Mouse (Mus musculus) limb, embryonic 15.5 days (tissue): Measurements from ENCODE around the gene Riox1. TPM values are rescaled to one million over a fixed set of nuclear protein-coding genes. Genes with fewer than 3 reads are reported as not detected.
"Not testable (repeated sequence)": the region's sequence is repeated elsewhere in the genome, so short reads cannot be mapped to it uniquely, and the experiment has no call there.

Experiments
- ATAC-seq: fragments of 200-750 bp; cut with Nextera tagmentation; 2 replicates; pipeline ENCODE4 v1.8.0; 2017; ENCODE audit warnings: low read depth, moderate TSS enrichment; ENCODE audit not compliant: insufficient number of reproducible peaks, low FRiP score, low TSS enrichment
- H3K27ac ChIP-seq: fragments of 300-500 bp; sonication (generic); 2 replicates; pipeline ENCODE4 v1.5.1; 2015; ENCODE audit warnings: moderate library complexity, mild to moderate bottlenecking, inconsistent platforms
- H3K27me3 ChIP-seq: fragments of 300-500 bp; sonication (generic); 2 replicates; pipeline ENCODE4 v1.6.1; 2015; ENCODE audit warnings: inconsistent platforms
- H3K36me3 ChIP-seq: fragments of 300-500 bp; sonication (generic); 2 replicates; pipeline ENCODE4 v1.6.1; 2015; ENCODE audit warnings: inconsistent platforms
- H3K4me1 ChIP-seq: fragments of 300-500 bp; sonication (generic); 2 replicates; pipeline ENCODE4 v1.6.1; 2015; ENCODE audit warnings: inconsistent platforms
- H3K4me2 ChIP-seq: fragments of 300-500 bp; sonication (generic); 2 replicates; pipeline ENCODE4 v1.6.1; 2015; ENCODE audit warnings: mild to moderate bottlenecking, inconsistent platforms
- H3K4me3 ChIP-seq: fragments of 300-500 bp; sonication (generic); 2 replicates; pipeline ENCODE4 v1.5.1; 2015; ENCODE audit warnings: mild to moderate bottlenecking, inconsistent platforms
- H3K9ac ChIP-seq: fragments of 300-500 bp; sonication (generic); 2 replicates; pipeline ENCODE4 v1.6.1; 2015; ENCODE audit warnings: inconsistent platforms
- H3K9me3 ChIP-seq: fragments of 300-500 bp; sonication (generic); 2 replicates; pipeline ENCODE4 v1.6.1; 2016; ENCODE audit warnings: inconsistent platforms
- WGBS: fragments of 180-500 bp; shearing (Covaris S2); methylation state at CpG from one replicate; pipeline ENCODE4 v1.1.7; 2015; 5-methylcytosine and 5-hydroxymethylcytosine counted together
- polyA plus RNA-seq: library from polyadenylated mRNA; unstranded; fragments of >200 nt; fragmentation: Nextera tagmentation; extraction: Ambion mirVana; gene quantifications from 2 replicates; pipeline ENCODE4 v1.2.1, GENCODE M21; 2015

The Riox1 gene
- polyA plus RNA-seq, 1 experiment from 2014 or later, result 11.2 TPM

DNA sequence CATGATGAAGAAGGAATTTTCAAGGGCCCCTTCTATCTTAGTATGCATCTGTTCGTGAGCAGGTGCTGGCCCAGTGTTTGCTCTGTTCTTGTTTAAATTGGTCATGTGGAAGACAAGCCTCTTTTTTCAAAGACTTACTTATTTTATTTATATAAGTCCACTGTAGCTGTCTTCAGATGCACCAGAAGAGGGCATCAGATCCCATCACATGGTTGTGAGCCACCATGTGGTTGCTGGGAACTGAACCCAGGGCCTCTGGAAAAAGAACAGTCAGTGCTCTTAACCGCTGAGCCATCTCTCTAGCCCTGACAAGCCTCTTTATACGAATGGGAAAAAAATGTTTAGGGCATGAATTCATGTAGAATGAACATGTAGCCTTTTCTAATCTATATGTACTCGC is 39.0 kb downstream of the Riox1 start:
- H3K27ac ChIP-seq, result no peak overlapping the region
- no peak overlapping the region for H3K9ac ChIP-seq
- no peak overlapping the region for H3K4me2 ChIP-seq
- 95% methylated on average over 4 of the region's 4 CpGs for WGBS
- H3K36me3 ChIP-seq, result 0 out of 2 replicates have a peak, but pooled peaks cover 7% of the 10 kb centered on the region
- peaks cover 5% of the 10 kb centered on the region for H3K4me1 ChIP-seq
- no peak for ATAC-seq
- H3K27me3 ChIP-seq, result no peaks in the 10 kb centered on the region
- H3K4me3 ChIP-seq, result no peak overlapping the region
- H3K9me3 ChIP-seq, result no peaks in the 10 kb centered on the region

DNA sequence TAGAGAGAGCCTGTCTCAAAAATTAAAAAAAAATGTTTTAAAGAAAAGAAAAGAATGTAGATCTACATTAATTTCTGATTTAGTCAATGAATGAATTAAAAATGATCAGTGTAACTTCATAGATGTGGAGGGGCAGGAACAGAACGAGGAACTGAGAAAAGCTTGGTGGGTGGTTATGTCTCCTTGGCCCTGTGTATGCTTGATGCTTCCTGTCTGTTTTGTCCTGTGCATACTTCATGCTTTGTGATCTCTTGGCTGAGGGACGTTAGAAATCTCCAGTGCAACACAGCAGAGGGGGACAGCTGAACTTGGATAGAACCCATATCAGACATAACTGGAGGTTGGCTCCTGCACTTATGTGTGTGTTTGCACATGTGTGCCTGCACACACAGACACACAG is 46.8 kb downstream of the Riox1 start:
- H3K27ac ChIP-seq, result no peak overlapping the region
- no peak for ATAC-seq
- no peak overlapping the region for H3K4me3 ChIP-seq
- 0 out of 2 replicates have a peak, but pooled peaks cover 4% of the 10 kb centered on the region for H3K4me1 ChIP-seq
- no peak overlapping the region for H3K4me2 ChIP-seq
- H3K36me3 ChIP-seq, result 0 out of 2 replicates have a peak, but pooled peaks cover 4% of the 10 kb centered on the region
- no peak overlapping the region for H3K9ac ChIP-seq
- H3K27me3 ChIP-seq, result no peaks in the 10 kb centered on the region
- WGBS, result 62% methylated on average over 2 of the region's 2 CpGs
- no peaks in the 10 kb centered on the region for H3K9me3 ChIP-seq

DNA sequence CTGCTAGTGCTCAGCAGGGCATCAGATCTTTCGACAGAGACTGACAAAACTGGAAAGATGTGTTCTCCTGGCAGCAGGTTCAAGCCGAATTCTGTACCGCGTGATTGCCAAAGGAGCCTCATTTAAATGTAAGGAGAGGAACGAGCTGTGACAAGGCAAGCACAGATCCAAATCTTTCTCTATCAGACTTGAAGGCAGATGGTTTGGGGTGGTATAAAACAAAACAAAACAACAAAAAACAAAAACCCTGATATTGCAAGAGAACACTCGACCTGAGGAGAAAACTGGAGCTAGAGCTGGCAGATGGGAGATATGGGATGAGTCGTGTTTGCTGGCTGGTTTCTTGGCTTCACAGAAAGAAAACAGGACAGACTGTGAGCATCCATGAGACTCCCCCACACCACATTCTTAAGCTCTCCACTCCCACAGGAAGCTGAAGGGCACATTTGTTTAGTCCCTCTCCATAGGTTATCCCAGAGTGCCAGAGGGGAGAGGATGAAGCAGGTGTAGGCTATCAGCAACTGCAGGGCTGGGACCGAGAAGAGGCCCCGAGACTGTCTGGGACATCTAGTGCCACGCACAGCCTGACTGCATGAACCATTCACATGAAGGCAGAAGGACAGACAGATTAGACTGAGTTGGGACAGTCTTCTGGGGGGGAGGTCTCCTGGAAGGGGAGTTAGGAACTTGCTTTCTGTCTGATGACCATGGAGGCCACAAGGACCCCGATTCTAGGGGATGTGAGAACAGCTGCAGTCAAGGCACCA is 48.1 kb downstream of the Riox1 start:
- peak overlapping the region; percentile 69 for H3K27ac ChIP-seq
- H3K4me2 ChIP-seq, result no peak overlapping the region
- no peaks in the 10 kb centered on the region for H3K27me3 ChIP-seq
- H3K36me3 ChIP-seq, result no peaks in the 10 kb centered on the region
- H3K9ac ChIP-seq, result no peak overlapping the region
- no peak overlapping the region for H3K4me3 ChIP-seq
- H3K4me1 ChIP-seq, result 0 out of 2 replicates have a peak, but pooled peaks cover 4% of the 10 kb centered on the region
- 63% methylated on average over 11 of the region's 11 CpGs for WGBS
- no peaks in the 10 kb centered on the region for H3K9me3 ChIP-seq
- no peak for ATAC-seq

DNA sequence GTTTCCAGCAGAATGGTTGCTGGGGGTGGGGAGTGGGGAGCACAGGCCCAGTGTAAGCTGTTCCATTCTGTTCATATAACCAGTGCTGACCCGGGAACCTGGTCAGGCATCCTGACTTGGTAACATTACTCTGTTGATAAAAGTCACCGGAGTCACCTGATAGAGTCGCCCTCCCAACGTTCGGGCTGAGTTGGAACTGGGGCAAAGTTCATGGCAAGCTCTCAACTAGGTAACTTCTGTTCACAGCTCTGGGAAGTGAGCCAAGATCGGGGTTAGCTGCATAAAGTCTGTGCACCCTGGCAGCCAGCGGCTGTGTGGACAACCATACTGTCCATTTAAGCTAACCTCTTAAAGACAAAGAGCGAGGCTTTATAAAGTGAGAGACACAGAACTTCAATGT is 48.8 kb downstream of the Riox1 start:
- ATAC-seq, H3K4me1 ChIP-seq, H3K27ac ChIP-seq, H3K4me2 ChIP-seq, H3K9me3 ChIP-seq, H3K36me3 ChIP-seq, H3K9ac ChIP-seq, H3K27me3 ChIP-seq, H3K4me3 ChIP-seq: not testable (repeated sequence)
- WGBS, result 49% methylated on average over 8 of the region's 8 CpGs

DNA sequence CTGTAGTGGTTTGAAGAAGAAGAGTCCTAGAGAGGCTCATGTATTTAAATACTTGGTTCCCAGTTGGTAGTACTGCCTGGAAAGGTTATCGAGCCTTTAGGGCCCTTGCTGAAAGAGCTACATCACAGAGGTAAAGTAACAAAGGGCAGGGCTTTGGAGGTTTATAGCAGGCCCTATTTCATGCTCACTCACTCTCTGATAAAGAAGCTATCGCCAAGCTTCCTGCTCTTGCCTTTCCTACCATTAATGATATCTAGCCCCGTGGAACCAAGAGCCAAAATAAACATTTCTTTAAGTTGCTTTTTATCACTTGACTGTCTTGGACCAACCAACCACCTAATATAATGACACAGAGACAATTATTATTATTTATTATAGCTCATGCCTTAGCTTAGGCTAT is 50.0 kb downstream of the Riox1 start:
- Histone ChIP-seq H3K27ac (no peak overlapping the region), H3K4me2 (no peak overlapping the region), H3K9ac (no peak overlapping the region), H3K27me3 (no peaks in the 10 kb centered on the region), H3K4me1 (0 out of 2 replicates have a peak, but pooled peaks cover 4% of the 10 kb centered on the region), H3K36me3 (no peaks in the 10 kb centered on the region), H3K4me3 (no peak overlapping the region), H3K9me3 (no peaks in the 10 kb centered on the region)
- 69% methylated on average over 3 of the region's 3 CpGs for WGBS
- no peak for ATAC-seq

Other genes starting within 250 kb of the Riox1 start
- 4.9 and 5.9 TPM in 2 replicates for gene Papln, start 187.0 kb upstream of the Riox1 start, polyA plus RNA-seq
- gene Numb, start 28.7 kb upstream of the Riox1 start, polyA plus RNA-seq, result 36.6 and 37.5 TPM in 2 replicates
- not detected in 2 replicates for gene Heatr4, start 34.2 kb downstream of the Riox1 start, polyA plus RNA-seq
- 26.1 and 26.5 TPM in 2 replicates for gene Acot2, start 37.3 kb downstream of the Riox1 start, polyA plus RNA-seq
- gene Acot1, start 58.9 kb downstream of the Riox1 start, polyA plus RNA-seq, result 58.3 and 59.5 TPM in 2 replicates
- 0.17 and 0.37 TPM in 2 replicates for gene Acot4, start 87.8 kb downstream of the Riox1 start, polyA plus RNA-seq
- gene Gm49366, start 88.3 kb downstream of the Riox1 start, polyA plus RNA-seq, result not detected in 2 replicates
- not detected in 2 replicates for gene Acot3, start 101.5 kb downstream of the Riox1 start, polyA plus RNA-seq
- not detected in 2 replicates for gene Acot5, start 118.7 kb downstream of the Riox1 start, polyA plus RNA-seq
- gene Acot6, start 150.0 kb downstream of the Riox1 start, polyA plus RNA-seq, result 1.0 and 1.7 TPM in 2 replicates
- 5.9 and 6.3 TPM in 2 replicates for gene Dnal1, start 163.8 kb downstream of the Riox1 start, polyA plus RNA-seq
- gene Pnma1, start 197.9 kb downstream of the Riox1 start, polyA plus RNA-seq, result 0.78 and 0.93 TPM in 2 replicates